Mouse (Mus musculus): Measurements from ENCODE around the gene Astn1. TPM values are rescaled to one million over a fixed set of nuclear protein-coding genes. Genes with fewer than 3 reads are reported as not detected.

Astn1 gene
- total and polyA plus RNA-seq, 3 experiments, result not detected

- H3K27me3 ChIP-seq (ENCODE audit: control insufficient read depth in 1 of 2, insufficient read depth in 2 of 2, low read length in 2 of 2), result no peaks in the 10 kb centered on the region
- H3K4me1 ChIP-seq (ENCODE audit: control insufficient read depth in 1 of 2, insufficient read depth in 2 of 2, low read length in 2 of 2), result no peaks in the 10 kb centered on the region
- H3K79me2 ChIP-seq (ENCODE audit: control insufficient read depth, insufficient read depth, low read length, poor library complexity), result no peaks in the 10 kb centered on the region
- H3K4me3 ChIP-seq (ENCODE audit: control insufficient read depth in 1 of 2, insufficient read depth in 1 of 2, low read depth in 2 of 2, low read length in 2 of 2), result no peak overlapping the region
- no peak overlapping the region for H3K9ac ChIP-seq (ENCODE audit: control insufficient read depth, low read depth, low read length, poor library complexity, severe bottlenecking)
- H3K36me3 ChIP-seq (ENCODE audit: control insufficient read depth in 1 of 2, insufficient read depth in 2 of 2, low read length in 2 of 2), result no peaks in the 10 kb centered on the region
- no peak for DNase-seq (ENCODE audit: low read depth, low spot score)
- TF ChIP-seq ELF1 (IDR thresholded peaks at IDR 0.05; ENCODE audit: low read depth, low read length) (no peak), E2F4 (IDR thresholded peaks at IDR 0.05; ENCODE audit: borderline replicate concordance, low read depth, low read length) (no peak), MYB (IDR thresholded peaks at IDR 0.05; ENCODE audit: low read depth, low read length) (no peak), EP300 (IDR thresholded peaks at IDR 0.05; ENCODE audit: low read depth in 1 of 2, low read length in 2 of 2) (no peak), TCF12 (IDR thresholded peaks at IDR 0.05; ENCODE audit: low read depth, low read length) (no peak), ZKSCAN1 (IDR thresholded peaks at IDR 0.05; ENCODE audit: low read depth, low read length) (no peak), HCFC1 (IDR thresholded peaks at IDR 0.05; ENCODE audit: low read depth, low read length) (no peak), MAZ (IDR thresholded peaks at IDR 0.05; ENCODE audit: low read depth, low read length) (no peak), ZMIZ1 (IDR thresholded peaks at IDR 0.05; ENCODE audit: low read depth, low read length) (no peak), CHD2 (IDR thresholded peaks at IDR 0.05; ENCODE audit: low read length) (no peak), SIN3A (IDR thresholded peaks at IDR 0.05; ENCODE audit: low read length) (no peak), SMC3 (IDR thresholded peaks at IDR 0.05; ENCODE audit: low read depth, low read length) (no peak), MXI1 (IDR thresholded peaks at IDR 0.05; ENCODE audit: low read depth, low read length) (no peak), RAD21 (IDR thresholded peaks at IDR 0.05; ENCODE audit: low read depth, low read length) (no peak), GABPA (IDR thresholded peaks at IDR 0.05; ENCODE audit: low read depth, low read length) (no peak), NELFE (IDR thresholded peaks at IDR 0.05; ENCODE audit: low read depth, low read length) (no peak)
- no peak overlapping the region for H3K27ac ChIP-seq (ENCODE audit: control insufficient read depth, low read depth, low read length)
- no peaks in the 10 kb centered on the region for H3K9me3 ChIP-seq (replicated peaks; ENCODE audit: insufficient read depth, low read length)
These were observed 2.4 kb downstream of the Astn1 start for GRCm38 (mm10) chr1:158364461-158364860.

- DNase-seq (ENCODE audit: low read depth, low spot score), result no peak
- H3K9me3 ChIP-seq (replicated peaks; ENCODE audit: insufficient read depth, low read length), result no peaks in the 10 kb centered on the region
- H3K79me2 ChIP-seq (ENCODE audit: control insufficient read depth, insufficient read depth, low read length, poor library complexity), result no peaks in the 10 kb centered on the region
- H3K27me3 ChIP-seq (ENCODE audit: control insufficient read depth in 1 of 2, insufficient read depth in 2 of 2, low read length in 2 of 2), result no peaks in the 10 kb centered on the region
- no peak for TF ChIP-seq CHD1 (IDR thresholded peaks at IDR 0.05; ENCODE audit: low read depth, low read length)
- no peak for TF ChIP-seq KAT2A (conservative IDR thresholded peaks at IDR 0.05; ENCODE audit: low read depth, low read length)
- TF ChIP-seq HCFC1 (IDR thresholded peaks at IDR 0.05; ENCODE audit: low read depth, low read length), result no peak
- TF ChIP-seq ETS1 (IDR thresholded peaks at IDR 0.05; ENCODE audit: low read depth, low read length), result no peak
- TF ChIP-seq UBTF (IDR thresholded peaks at IDR 0.05; ENCODE audit: borderline replicate concordance, insufficient read depth, low read depth, low read length), result no peak
- TF ChIP-seq RCOR1 (IDR thresholded peaks at IDR 0.05; ENCODE audit: low read depth, low read length), result no peak
- TF ChIP-seq RAD21 (IDR thresholded peaks at IDR 0.05; ENCODE audit: low read depth, low read length), result no peak
- no peak for TF ChIP-seq NELFE (IDR thresholded peaks at IDR 0.05; ENCODE audit: low read depth, low read length)
- TF ChIP-seq ZNF384 (IDR thresholded peaks at IDR 0.05; ENCODE audit: low read depth, low read length), result no peak
- TF ChIP-seq USF2 (IDR thresholded peaks at IDR 0.05; ENCODE audit: borderline replicate concordance in 1 of 2, insufficient read depth in 1 of 2, low read depth in 1 of 2, low read length in 2 of 2), result no peak
- no peak for TF ChIP-seq MEF2A (IDR thresholded peaks at IDR 0.05; ENCODE audit: extremely low read depth, insufficient replicate concordance, low read depth, low read length, poor library complexity, severe bottlenecking)
- TF ChIP-seq SIN3A (IDR thresholded peaks at IDR 0.05; ENCODE audit: low read length), result no peak
- no peak for TF ChIP-seq EP300 (IDR thresholded peaks at IDR 0.05; ENCODE audit: low read depth in 1 of 2, low read length in 2 of 2)
- TF ChIP-seq USF1 (IDR thresholded peaks at IDR 0.05; ENCODE audit: low read depth, low read length), result no peak
- H3K4me1 ChIP-seq (ENCODE audit: control insufficient read depth in 1 of 2, insufficient read depth in 2 of 2, low read length in 2 of 2), result no peaks in the 10 kb centered on the region
- no peak overlapping the region for H3K4me3 ChIP-seq (ENCODE audit: control insufficient read depth in 1 of 2, insufficient read depth in 1 of 2, low read depth in 2 of 2, low read length in 2 of 2)
- no peak overlapping the region for H3K9ac ChIP-seq (ENCODE audit: control insufficient read depth, low read depth, low read length, poor library complexity, severe bottlenecking)
- H3K27ac ChIP-seq (ENCODE audit: control insufficient read depth, low read depth, low read length), result no peak overlapping the region
- H3K36me3 ChIP-seq (ENCODE audit: control insufficient read depth in 1 of 2, insufficient read depth in 2 of 2, low read length in 2 of 2), result no peaks in the 10 kb centered on the region
These were observed 20.2 kb downstream of the Astn1 start for GRCm38 (mm10) chr1:158382277-158382676.

Measured in MEL (cell line).